Mouse (Mus musculus): Measurements from ENCODE around the gene Cmtm7.
"Not testable (repeated sequence)": the region's sequence is repeated elsewhere in the genome, so short reads cannot be mapped to it uniquely, and the experiment has no call there.

Gene Cmtm7

DNA sequence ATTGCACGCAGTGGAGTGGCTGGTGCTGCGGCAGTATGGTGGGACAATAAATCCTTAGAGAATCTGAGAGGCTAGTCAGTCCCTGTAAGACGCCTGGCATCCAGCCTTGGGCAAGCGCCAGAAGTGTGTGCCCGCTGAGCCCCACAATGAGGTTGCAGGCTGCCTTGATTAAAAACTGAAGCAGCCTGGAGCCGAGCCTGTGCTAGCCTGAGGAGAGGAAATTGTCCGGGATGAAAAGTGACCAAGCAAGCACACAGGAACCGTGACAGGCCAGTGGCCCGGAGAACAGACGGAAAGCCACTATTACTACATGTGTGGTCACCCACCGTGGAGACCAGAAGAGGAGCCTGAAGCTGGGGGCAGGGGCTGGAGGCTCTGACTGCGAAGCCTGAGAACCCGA lies 14.6 kb downstream of the Cmtm7 start:
- no peak for DNase-seq (ENCODE audit: low spot score)

DNA sequence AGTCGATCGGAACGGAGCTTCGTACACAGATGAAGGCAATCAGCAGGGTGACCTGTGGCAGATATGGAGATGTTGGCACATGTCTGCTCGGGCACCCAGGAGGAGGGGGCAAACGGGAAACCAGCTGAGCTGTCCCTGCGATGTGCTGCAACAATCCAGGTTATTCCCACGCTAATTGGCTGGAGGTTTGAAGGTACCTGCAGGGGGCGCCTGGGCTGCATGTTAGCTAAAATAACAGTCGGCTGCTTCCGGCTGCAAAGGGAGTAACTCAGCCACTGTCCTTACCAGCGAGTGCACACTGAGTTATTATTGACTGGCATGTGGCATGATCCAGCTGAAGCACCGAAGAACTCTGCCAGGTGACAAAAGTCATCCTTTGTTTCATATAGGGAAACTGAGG lies 18.3 kb downstream of the Cmtm7 start:
- DNase-seq (ENCODE audit: low spot score) = peak; percentile 70

DNA sequence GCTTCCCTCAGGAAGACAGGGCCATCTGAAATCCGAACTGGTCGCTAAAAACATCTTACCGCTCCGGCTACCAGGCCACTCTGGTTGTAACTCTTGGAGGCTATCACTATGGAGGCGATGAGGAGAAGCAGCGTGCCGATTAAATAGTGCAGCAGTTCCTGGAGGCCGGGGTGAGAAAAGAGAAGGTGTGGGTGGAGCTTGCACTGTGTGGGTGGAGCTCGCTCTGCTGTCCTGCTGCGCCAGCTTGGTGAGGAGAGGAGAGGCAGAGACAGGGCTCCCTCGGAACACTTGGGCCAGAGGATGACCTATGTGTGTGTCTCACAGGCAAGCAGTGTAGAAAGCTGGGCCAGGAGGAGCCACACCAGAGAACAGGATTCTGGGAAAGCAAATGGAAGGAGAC lies 19.8 kb downstream of the Cmtm7 start:
- DNase-seq (ENCODE audit: low spot score) = no peak

DNA sequence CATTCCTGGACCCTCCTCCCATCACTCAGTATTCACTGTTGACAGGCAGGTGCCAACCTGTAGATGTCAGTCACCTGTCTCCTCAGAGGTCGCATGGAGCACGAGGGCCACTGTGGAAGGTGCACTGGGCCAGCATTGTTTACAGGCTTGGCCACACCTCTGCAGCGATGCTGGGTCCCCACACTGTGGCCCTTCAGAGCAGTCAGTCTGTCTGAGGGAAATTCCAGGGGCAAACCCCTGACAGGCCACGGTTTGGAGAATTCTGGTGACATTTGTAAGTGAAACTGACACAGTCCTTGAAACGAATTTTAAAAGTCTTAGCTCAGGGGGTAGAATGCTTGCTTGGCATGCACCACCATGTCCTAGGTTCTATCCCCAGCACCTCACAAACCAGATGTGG lies 21.3 kb downstream of the Cmtm7 start:
- DNase-seq (ENCODE audit: low spot score) = no peak

DNA sequence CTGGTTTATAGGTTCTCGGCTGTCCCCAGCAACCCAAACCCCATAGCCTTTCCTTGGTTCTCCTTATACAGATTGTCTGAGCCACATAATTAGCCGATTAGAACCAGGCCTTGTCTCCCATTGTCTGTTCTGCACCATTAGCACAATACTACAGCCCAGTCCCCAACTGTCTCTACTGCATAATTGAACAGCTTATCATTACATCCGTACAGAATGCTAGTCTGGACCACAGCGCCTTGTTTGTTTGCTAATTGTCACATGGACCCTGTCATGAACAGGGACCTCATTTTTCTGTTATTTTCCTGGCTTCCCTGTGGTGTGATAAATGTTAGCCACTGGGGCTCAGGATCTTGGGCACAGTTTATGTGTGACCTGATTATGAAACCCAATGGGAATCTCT lies 21.8 kb downstream of the Cmtm7 start:
- no peak for DNase-seq (ENCODE audit: low spot score)

DNA sequence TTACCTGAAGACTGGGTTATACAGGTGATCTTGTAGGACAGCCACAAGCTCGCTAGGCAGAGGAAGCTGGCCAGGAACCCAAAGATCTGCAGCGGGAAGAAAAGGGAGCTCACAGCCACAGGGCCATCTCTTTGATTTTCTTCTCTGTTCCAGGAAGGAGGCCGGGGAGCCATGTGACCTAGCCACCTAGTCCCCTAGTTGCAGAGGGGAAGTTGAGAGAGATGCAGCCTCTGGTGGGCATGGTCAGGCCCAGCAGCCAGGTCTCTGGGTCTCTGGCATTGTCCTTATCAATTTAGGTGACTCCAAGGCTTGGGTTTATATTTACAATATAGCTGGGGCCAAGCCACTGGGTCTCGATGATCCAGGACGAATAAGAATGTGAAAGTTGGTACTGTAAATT lies 22.9 kb downstream of the Cmtm7 start:
- no peak for DNase-seq (ENCODE audit: low spot score)

DNA sequence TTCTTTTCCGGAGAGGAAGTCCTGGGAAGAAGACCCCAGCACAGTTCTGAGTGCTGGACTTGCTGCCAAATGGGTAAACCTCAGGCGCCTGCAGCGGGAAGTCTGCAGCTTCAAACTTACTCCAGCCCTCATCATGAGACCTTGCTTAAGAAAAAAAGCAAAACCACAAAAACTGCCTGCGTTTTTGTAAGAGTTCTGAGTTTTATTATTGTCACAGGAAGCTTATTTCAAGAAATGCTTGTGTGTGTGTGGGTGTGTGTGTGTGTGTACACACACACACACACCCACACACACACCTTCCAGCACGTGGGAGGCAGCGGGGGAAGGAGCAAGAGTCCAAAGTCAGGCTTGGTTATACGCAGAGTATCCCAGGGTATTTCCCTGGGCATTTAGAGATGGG lies 23.4 kb downstream of the Cmtm7 start:
- no peak for DNase-seq (ENCODE audit: low spot score)

DNA sequence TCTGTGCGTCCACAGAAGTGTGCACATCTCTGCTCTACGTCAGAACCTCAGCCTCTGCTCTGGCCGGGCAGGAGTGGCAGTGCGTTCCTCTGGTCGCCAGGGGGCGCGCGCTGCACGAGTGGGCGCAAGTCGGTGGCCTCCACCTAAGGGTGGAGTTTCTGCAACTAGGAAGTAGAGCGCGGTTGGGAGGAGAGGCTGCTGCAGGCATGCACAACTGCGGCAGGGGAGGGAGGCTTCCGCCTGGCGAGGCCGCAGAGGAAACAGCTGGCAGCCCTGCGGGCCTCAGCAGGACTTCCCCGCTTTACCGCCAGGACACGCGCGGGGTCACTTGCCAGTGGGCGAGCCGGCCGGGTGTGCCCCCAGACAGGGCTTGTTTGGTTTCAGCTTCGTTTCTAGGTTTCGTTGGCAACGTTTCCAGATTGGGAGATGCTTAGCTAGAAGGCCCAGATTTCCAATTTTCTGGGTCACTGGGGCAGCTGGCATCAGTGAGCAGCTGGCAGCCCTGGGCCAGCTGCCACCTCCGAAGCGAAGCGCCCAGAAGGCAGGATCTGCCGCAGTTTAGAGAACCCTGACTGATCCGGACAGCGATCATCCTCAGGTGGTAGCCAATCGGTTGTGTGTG lies 28.7 kb downstream of the Cmtm7 start:
- DNase-seq (ENCODE audit: low spot score) = peak; percentile 94

DNA sequence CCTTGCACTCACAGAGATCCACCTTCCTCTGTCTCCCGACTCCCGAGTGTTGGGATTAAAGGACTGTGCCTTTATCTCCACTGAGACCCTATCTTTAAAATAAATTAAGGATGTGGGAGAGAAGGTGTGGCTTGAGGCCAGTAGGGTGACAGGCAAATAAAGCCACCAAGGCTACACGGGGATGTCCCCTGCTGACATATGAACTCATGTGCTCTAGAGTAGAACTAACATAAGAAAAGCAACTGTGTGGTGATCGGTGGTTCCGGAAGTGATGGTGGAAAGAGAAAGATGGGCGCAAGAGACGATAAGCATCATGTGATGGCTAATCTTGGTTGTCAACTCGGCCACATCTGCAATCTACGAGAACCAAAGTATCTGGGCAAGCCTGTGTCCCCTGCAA lies 29.3 kb downstream of the Cmtm7 start:
- DNase-seq (ENCODE audit: low spot score) = no peak

DNA sequence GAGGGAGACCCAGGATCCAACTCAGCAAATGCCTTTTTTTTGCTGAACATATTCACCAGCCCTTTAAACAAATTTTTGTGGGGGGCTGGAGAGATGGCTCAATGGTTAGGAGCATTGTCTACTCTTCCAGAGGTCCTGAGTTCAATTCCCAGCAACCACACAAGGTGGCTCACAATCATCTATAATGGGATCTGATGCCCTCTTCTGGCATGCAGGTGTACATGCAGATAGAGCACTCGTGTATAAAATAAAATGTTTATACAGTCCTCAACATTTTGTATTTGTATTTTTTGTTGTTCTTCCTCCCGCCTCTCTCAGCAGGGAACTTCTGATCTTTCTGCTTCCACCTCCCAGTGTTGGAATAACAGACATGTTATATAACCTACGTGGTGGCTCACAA lies 30.1 kb downstream of the Cmtm7 start:
- no peak for DNase-seq (ENCODE audit: low spot score)

DNA sequence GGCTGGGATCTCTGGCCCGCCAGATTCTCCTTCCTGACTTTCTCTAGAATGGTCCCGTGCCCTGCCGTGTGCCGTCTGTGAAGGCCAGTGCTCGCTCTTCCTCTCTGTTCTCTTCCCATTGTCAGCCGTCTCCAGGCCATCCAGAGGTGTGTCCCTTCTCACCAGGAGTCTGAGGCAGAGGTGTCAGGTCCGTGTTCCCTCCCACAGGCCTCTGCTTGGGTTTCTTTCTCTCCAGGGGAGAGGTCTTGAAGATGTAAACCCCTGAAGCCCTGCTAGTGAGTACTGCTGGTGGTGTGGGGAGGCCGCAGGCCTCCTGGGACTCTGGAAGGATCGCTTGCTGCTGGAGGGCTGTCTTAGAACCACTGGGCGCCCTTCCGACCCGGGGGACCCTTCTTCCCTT lies 34.2 kb downstream of the Cmtm7 start:
- no peak for DNase-seq (ENCODE audit: low spot score)

DNA sequence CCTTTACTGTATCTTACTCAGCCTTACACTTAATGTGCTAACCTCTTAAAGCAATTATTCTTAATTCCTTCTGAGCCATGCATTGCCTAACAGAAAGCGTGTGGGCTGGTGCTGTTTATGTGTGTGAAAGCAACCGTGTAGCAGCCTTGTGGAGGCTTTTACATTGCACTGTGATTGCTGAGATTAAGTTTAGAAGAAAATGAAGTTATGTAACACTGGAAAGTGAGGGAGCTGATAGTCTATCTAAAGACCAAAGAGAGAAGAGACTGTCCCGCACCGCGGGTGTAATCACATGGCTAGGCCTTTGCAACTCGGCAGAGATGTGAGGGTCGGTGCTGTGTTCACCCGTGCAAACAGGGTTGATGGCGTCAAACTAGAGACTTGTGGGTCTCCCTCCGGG lies 34.6 kb downstream of the Cmtm7 start:
- no peak for DNase-seq (ENCODE audit: low spot score)

DNA sequence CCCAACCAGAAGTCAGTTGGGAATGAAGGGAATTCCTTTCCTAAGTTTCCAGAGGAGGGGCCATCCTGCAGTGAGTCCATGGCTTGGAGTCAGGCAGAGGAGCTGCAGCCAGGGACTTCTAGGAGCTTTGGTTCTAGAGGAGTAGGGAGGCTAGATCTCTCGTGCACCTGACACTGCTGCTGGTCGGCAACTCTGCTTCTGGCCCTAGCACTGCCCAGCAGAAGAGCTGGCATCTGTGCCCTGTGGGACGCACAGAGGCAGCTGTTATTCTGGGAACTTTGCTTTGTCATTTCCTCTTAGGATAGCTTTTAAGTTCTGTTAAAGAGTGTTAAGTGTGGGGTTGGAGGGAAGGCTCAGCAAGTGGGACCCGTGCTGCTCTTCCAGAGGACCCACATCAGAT lies 36.0 kb downstream of the Cmtm7 start:
- no peak for DNase-seq (ENCODE audit: low spot score)

DNA sequence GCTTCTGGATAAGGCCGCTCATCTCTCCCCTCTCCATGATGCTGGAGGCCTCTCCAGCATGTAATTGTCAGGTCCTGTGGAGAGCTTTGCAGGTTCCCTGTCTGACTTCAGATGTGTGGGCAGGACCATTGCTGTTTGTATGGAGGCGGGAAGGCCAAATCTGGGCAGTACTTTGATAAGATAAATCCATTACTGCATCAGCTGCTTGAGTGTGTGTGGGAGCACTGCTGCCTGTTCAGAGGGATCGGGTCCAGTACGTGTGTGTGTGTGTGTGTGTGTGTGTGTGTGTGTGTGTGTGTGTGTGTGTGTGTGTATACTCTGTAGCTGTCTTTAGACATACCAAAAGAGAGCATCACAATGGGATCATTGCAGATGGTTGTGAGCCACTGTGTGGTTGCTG lies 36.5 kb downstream of the Cmtm7 start:
- no peak for DNase-seq (ENCODE audit: low spot score)

DNA sequence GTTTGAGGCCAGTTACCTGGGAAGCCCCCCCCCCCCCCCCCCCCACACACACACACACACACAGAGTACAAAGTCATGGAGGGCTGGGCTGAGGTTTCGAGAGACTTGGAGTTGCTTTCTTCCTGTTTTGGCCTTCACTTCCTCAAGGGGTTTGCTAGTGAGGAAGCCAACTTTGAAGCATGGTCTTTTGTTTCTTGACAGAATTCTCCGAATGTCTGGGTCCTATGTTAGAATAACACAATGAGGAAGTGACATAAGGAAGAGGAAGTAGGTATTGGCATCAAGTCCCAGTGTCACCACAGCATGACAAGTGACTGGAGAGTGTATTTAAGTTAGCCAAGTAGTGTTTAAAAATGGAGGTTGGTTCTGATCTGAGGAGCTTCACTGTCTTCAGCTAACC lies 38.9 kb downstream of the Cmtm7 start:
- DNase-seq (ENCODE audit: low spot score) = no peak

DNA sequence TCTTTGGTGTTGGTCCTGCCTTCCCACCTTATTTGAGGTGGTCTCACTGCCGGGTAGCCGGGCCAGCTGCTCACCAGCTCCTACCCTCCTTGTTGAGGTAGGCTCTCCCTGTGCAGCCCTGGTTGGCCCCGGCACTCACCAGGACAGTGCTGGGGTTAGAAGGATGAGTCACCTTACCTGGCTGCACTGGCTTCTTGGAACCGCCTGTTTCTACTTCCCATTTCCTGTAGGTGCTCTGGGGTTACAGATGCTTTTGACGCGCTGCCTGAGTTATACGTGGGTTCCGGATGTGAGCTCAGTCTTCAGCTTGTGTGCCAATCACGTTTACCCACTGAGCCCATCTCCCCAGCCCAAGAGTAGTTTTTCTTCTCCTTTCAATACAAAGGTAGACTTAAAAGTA lies 41.3 kb downstream of the Cmtm7 start:
- DNase-seq (ENCODE audit: low spot score) = no peak

DNA sequence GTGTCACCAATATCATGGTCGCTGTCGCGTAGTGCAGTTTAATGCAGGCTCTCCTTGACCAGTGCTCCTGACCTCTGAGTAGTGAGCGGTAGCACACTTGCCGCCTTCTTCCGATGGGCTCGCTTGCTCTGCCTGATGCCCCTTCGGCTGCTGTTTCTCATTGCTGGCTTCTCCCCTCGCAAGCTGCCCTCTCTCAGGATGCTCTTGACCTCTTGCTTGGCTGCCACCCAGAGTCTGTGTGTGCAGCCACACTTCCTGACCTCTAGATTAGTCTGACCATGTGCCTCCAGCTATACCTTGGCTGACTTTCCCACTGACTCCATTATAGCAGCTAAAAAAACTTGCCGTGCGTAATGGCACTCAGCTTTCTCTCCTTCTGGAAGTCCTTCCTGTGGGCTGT lies 45.2 kb downstream of the Cmtm7 start:
- DNase-seq (ENCODE audit: low spot score) = peak; percentile 40

DNA sequence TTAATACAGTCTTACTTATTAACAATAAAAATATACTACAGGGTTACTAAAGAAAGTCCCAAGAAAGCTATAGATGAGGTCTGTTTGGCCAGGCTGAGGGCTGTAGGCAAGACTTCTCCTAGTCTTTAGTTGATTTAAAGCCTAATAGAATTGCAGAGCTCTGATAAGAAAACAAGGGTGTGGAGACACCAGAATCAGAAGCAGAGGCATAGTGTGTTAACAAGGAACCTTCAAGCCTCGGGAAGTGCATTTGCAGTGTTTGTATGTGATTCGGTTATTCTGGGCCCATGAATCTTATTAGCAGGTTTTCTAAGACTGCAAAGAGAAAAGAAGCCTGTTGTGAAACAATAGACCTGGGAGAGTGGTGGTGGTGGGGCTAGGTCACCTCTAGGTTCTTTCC lies 48.4 kb downstream of the Cmtm7 start:
- DNase-seq (ENCODE audit: low spot score) = no peak

DNA sequence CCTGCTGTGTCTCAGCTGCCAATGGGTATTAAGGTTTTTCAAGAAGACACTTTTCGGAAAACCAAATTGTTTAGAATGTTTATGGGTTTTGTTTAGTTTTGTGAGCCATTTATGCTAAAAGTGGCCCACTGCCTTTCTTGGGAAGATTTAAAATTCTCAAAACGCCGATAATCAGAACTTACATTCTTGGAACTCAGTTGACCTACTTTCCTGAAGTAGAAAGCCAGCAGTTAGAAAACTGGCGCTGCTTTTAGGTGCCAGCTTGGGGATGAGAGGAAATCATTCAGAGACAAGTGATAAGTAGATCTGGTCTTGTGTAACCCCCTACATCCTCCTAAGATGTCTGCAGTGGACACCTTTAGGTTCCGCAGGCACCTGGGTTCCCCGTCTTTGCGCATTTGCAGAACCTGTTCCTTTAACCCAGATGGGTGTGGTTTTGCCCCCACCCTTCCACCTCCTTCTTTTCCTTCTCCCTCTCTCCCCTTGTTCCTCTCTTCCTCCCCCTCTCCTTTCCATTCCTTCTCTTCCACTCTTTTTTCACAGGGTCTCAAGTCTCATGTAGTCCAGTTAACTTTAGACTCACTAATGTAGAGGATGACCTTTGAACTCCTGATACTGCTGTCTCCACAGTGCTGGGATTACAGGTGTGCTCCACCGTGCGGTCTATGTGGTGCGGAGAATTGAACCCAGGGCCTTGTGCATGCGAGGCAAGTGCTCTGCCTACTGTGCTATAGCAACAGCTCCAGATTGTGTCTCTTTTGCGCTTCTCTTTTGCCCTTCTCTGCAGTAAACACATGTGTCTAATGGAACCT lies 49.6 kb downstream of the Cmtm7 start:
- DNase-seq (ENCODE audit: low spot score) = no peak

DNA sequence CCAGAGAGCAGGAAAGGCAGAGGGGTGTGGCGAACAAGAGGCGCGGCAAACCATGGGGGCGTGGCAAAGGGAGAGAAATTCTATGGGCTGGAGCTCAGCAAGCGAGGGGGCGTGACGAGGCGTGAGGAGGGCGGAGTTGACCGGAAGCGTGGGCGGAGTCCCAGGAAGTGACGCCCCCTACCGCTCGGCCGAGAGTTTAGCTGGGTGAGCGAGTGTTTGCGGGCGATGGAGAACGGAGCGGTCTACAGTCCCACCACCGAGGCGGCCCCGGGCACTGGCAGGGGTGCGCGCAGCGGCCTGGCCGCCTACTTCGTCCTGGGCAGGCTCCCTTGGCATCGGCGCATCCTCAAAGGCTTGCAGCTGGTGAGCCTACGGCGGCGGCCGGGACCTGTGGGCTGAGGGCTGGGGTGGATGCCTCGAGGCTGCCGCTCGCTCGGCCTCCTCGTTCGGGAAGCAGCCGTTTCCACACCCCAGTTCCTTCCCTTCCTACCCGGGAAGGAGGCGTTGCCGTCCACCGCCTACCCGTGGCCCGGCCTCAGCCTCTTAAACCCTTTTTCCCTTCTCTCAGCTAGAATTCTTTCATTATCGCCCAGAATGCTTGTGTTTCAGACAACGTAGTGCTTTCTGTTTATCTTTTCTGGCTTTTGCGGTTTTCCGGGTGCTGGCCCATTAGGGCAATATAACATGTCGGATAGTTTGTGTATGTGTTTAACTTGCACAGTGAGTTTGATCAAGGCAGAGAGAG lies 50.5 kb downstream of the Cmtm7 start, which contains the start of gene Cmtm6:
TSS of gene Cmtm6 (plus strand) at position 106 of the 745 bp plus-strand sequence.
- DNase-seq (ENCODE audit: low spot score) = peak; percentile 99

DNA sequence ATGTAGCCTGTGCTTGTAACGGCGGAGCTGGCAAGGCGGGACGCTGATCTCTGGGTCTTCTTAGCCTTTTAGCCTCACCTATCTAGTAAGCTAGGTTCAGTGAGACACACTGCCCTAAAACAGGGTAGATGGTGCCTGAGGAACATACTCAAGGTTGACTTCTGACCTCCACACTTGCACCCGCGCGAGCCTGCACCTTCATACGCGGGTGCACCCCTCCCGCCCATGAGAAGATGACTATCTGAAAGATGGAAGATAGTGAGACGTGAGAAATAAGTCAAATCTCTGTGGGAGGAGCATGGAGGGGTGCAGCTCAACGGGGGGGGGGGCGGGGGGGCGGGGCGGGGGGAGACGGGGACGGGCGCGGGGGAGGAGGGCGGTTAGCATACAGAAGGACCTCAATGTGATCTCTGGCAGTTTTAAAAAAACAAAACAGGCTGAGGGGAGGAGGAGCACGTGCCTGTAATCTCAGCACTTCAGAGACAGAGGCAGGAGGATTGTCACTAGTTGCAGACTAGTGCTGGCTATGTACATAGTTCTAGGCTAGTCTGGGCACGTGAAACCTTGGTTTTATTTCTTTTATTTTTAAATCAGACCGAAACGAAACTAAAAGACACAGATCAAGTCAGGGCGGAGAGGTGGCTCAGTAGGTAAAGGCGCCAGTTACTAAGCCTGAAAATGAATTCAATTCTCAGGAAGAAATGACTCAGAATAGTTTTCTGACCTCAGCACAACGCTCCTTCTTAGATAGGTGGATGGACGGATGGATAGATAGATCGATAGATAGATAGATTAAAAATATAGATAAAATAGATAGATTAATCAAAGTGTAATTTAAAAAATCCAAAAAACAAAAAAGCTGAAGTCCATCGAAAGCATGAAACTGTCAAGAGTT lies 51.5 kb downstream of the Cmtm7 start:
- no peak for DNase-seq (ENCODE audit: low spot score)

DNA sequence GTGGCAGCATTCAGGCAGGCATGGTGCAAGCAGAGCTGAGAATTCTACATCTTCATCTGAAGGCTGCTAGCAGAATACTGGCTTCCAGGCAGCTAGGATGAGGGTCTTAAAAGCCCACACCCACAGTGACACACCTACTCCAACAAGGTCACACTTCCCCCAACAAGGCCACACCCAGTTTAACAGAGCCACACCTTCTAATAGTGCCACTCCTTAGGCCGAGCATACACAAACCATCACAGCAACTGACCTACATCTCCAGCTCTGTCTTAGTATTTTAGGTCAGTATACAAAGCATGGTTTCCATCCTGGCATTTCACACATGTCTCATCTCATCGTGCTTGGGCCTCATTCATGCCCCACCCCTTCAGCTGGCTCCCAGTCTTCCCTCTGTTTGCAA lies 53.2 kb downstream of the Cmtm7 start:
- DNase-seq (ENCODE audit: low spot score) = not testable (repeated sequence)

All from embryo, embryonic 10 days (tissue).